Mouse (Mus musculus) ES-Bruce4 (cell line): ENCODE results near the gene Tmem123. TPM values are rescaled to one million over a fixed set of nuclear protein-coding genes. Genes with fewer than 3 reads are reported as not detected.
A peak's percentile ranks its signal among the peaks of the same experiment; 100 is the strongest.

Source experiments
- H3K27ac ChIP-seq: 2 replicates; pipeline ENCODE4 v1.5.1; 2012; ENCODE audit warnings: low read length, inconsistent platforms; ENCODE audit not compliant: insufficient read depth
- H3K27me3 ChIP-seq: 2 replicates; pipeline ENCODE4 v1.6.1; 2012; ENCODE audit warnings: mild to moderate bottlenecking, low read length, inconsistent platforms; ENCODE audit not compliant: control insufficient read depth, poor library complexity, insufficient read depth, severe bottlenecking
- H3K36me3 ChIP-seq: 2 replicates; pipeline ENCODE4 v1.6.1; 2012; ENCODE audit warnings: inconsistent platforms, mild to moderate bottlenecking, low read length, moderate library complexity; ENCODE audit not compliant: control insufficient read depth, poor library complexity, insufficient read depth, severe bottlenecking
- H3K4me1 ChIP-seq: one replicate; pipeline ENCODE4 v1.8.1; 2011; ENCODE audit warnings: low read length; ENCODE audit not compliant: control insufficient read depth, insufficient read depth
- H3K4me3 ChIP-seq: 2 replicates; pipeline ENCODE4 v1.5.1; 2011; ENCODE audit warnings: low read depth, mild to moderate bottlenecking, low read length
- H3K9ac ChIP-seq: 2 replicates; pipeline ENCODE4 v1.6.1; 2012; ENCODE audit warnings: low read depth, mild to moderate bottlenecking, inconsistent platforms; ENCODE audit not compliant: poor library complexity, severe bottlenecking
- H3K9me3 ChIP-seq: replicated peaks from 2 replicates; pipeline ENCODE4 v1.6.1; 2012; ENCODE audit warnings: mild to moderate bottlenecking, low read length, inconsistent platforms; ENCODE audit not compliant: control insufficient read depth, poor library complexity, insufficient read depth, severe bottlenecking
- CTCF ChIP-seq: IDR thresholded peaks from one replicate; pipeline ENCODE4 v1.8.1; 2011; ENCODE audit warnings: low read depth, low read length
- EP300 ChIP-seq: IDR thresholded peaks from 2 replicates; pipeline ENCODE4 v1.6.1; 2011; ENCODE audit warnings: low read depth, low read length; ENCODE audit not compliant: insufficient read depth
- POLR2A ChIP-seq: IDR thresholded peaks from one replicate; pipeline ENCODE4 v1.8.1; 2011; ENCODE audit warnings: low read length; ENCODE audit not compliant: insufficient read depth
- polyA plus RNA-seq: library from polyadenylated mRNA; stranded (reverse); fragments of >200 nt; gene quantifications from 2 replicates; pipeline ENCODE4 v1.2.4, GENCODE M21; 2011; ENCODE audit warnings: low read depth; ENCODE audit not compliant: missing spikeins, insufficient read depth, insufficient read length

Gene Tmem123
- polyA plus RNA-seq, 1 experiment = 62.0 TPM

DNA sequence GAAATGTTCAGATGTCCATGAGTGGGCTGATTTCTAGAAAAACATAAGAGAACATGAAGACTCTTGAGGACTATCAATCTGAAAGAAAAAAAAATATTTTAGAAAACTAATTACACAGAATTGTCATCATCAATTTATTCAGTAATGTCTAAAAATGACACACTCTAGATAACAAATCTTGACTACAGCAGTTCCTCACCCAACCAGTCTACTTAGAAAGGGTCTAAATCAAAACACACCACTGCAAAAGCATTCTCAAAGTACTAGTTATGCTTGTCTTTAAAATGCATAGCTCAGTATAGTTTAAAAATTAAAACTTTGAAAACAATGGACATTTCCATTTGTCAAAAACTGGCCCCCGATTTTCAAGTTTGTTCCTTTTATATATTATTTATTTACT, 71.5 kb downstream of the Tmem123 start:
- no peak for TF ChIP-seq EP300
- TF ChIP-seq POLR2A = no peak
- no peak for TF ChIP-seq CTCF
- Histone ChIP-seq H3K9me3 (no peaks in the 10 kb centered on the region), H3K9ac (peak overlapping the region; percentile 81), H3K36me3 (peaks cover 17% of the 10 kb centered on the region), H3K4me3 (no peak overlapping the region), H3K4me1 (peaks cover 1% of the 10 kb centered on the region), H3K27me3 (no peaks in the 10 kb centered on the region), H3K27ac (no peak overlapping the region)

DNA sequence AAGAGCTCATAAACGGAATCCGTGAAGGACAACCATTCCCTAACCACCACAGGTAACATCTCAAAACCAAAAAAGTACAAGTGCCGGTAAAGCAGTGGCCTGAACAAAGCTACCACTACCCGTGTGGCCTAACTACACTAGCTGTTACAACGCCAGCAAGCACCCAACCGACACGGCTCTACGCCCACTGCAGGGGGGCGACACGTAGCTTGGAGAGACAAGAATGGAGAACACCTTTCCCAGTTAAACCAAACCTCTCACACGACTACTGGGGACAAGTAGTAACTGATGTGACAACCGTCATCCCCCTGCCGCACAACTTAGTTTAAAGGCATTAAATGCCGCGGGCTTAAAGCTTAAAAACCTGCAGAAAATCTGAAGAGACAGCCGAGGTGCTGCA, 72.5 kb downstream of the Tmem123 start:
- no peaks in the 10 kb centered on the region for H3K9me3 ChIP-seq
- peak overlapping the region; percentile 81 for H3K9ac ChIP-seq
- no peaks in the 10 kb centered on the region for H3K27me3 ChIP-seq
- peak overlapping the region; percentile 92 for H3K27ac ChIP-seq
- H3K4me3 ChIP-seq = peak overlapping the region; percentile 76
- peaks cover 17% of the 10 kb centered on the region for H3K36me3 ChIP-seq
- no peak for TF ChIP-seq CTCF
- H3K4me1 ChIP-seq = peaks cover 1% of the 10 kb centered on the region

DNA sequence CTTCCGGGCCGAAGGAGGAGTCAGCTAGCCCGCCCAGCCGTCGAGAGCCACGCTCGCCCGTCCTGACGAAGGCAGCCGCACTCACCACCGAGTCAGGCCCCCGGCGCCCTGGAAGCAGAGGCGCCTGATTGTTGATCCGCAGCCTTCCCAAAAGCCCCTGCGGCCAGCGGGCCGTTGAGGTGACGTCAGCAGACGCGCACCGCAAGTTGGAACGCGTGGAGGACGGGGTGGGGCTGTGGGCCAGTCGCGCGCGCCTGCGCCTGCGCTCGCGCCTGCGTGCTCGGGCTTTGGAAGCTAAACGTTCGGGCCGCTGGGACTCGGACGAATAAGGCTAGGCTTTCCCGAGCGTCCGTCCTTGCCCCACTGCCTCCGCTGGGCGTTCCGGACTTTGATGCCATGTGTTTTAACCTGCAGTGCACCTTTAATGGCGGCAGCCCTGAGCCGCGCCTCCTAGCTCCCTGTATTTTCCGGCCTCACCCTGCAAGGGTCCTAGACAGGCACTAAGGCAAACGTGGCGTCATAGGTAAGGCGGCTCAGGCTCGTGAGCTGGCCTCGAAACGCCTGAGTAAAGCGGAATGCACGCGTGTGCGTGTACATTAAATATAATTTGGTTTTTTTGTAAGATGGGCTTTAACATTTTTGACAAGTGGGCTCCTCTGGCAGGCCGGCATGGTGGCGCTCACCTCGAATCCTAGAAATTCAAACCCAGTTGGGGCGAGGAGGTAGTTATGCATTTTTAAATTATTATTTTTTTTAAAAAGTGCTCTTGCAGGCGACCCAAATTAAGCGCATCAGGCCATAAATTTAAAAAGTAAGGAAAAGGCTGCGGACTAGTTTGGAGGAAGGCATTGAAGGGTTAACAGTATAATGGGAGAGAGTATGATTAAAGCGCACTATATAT, 73.3 kb downstream of the Tmem123 start, which contains the start of gene Birc2:
Gene Birc2, minus strand, starts transcription at position 160 of the 901 bp plus-strand sequence.
- peak within 1 kb of the TSS; percentile 92 for H3K27ac ChIP-seq
- H3K9ac ChIP-seq = peak within 1 kb of the TSS; percentile 81
- H3K4me3 ChIP-seq = peak within 1 kb of the TSS; percentile 92
- no peaks in the 10 kb centered on the region for H3K4me1 ChIP-seq
- no peaks in the 10 kb centered on the region for H3K27me3 ChIP-seq
- TF ChIP-seq EP300 = peak; percentile 73
- peak; percentile 68 for TF ChIP-seq POLR2A
- no peak for TF ChIP-seq CTCF
- peaks cover 17% of the 10 kb centered on the region for H3K36me3 ChIP-seq
- H3K9me3 ChIP-seq = no peaks in the 10 kb centered on the region

DNA sequence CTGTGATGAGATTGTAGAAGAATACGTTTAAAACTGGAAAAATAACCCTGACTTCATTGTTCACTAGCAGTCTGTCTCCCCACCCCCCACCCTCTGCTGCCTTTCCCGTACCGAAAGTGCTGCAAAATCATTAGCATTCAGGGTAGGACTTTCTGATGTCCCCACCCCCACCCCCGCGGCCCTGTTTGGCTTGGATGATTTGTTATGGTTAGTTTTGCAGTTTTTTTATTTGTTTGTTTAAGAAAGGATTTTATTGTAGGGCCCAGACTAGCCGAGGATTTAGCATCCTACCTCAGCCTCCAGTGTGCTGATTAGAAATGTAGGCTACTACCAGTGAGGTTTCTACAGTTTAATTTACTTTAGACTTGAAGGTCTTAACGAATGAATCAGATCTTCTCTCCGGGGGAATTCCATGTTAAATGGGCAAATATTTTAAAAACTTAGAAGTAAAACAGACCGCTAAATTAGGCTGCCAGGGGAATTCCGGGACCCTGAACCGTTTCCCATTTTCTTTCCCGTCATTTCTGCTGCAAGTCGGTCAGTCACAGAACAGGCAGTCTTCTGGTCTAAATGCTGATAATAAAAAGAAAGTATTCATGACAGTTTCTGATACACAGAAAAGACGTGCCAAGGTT, 74.1 kb downstream of the Tmem123 start:
- H3K9ac ChIP-seq = peak overlapping the region; percentile 81
- H3K27ac ChIP-seq = peak overlapping the region; percentile 86
- peaks cover 17% of the 10 kb centered on the region for H3K36me3 ChIP-seq
- no peaks in the 10 kb centered on the region for H3K27me3 ChIP-seq
- no peaks in the 10 kb centered on the region for H3K4me1 ChIP-seq
- peak overlapping the region; percentile 38; the same call in 1 of the 2 replicates for H3K4me3 ChIP-seq
- no peaks in the 10 kb centered on the region for H3K9me3 ChIP-seq
- TF ChIP-seq EP300 = 0 out of 2 replicates have a peak, but pooled peaks have one; percentile 50
- TF ChIP-seq POLR2A = no peak

DNA sequence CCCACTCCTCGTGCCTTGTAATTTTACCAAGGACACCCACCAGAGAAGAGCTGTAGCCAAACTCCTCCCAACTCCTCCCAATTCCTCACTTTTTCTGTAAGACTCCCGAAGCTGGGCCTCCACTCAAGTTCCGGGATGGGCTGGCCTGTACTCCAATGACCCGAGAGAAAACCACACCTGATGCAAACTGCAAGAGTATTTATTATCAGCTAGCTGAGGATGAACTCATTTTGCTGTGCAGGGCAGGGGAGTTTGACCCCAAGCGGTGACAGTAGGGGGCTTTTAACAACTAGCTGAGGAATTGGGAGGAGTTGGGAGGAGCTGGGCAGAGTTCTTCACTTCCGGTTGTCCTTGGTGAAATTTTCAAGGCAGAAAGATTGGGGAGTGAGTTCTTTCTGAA, 77.4 kb downstream of the Tmem123 start:
- H3K27me3 ChIP-seq = no peaks in the 10 kb centered on the region
- TF ChIP-seq EP300 (no peak), POLR2A (no peak), CTCF (no peak)
- H3K27ac ChIP-seq = no peak overlapping the region
- H3K36me3 ChIP-seq = no peaks in the 10 kb centered on the region
- H3K4me1 ChIP-seq = peaks cover 1% of the 10 kb centered on the region
- H3K4me3 ChIP-seq = no peak overlapping the region
- H3K9ac ChIP-seq = no peak overlapping the region
- H3K9me3 ChIP-seq = no peaks in the 10 kb centered on the region

Other genes starting within 250 kb of the Tmem123 start
- not detected in 2 replicates for gene Mmp8, start 205.6 kb upstream of the Tmem123 start, polyA plus RNA-seq
- not detected in 2 replicates for gene Mmp27, start 192.6 kb upstream of the Tmem123 start, polyA plus RNA-seq
- gene Mmp20, start 135.8 kb upstream of the Tmem123 start, polyA plus RNA-seq = not detected in 2 replicates
- gene Mmp7, start 72.0 kb upstream of the Tmem123 start, polyA plus RNA-seq = not detected in 2 replicates
- 51.9 and 52.5 TPM in 2 replicates for gene Birc2, start 73.0 kb downstream of the Tmem123 start, polyA plus RNA-seq
- 6.0 and 9.6 TPM in 2 replicates for gene Birc3, start 109.1 kb downstream of the Tmem123 start, polyA plus RNA-seq
- gene Yap1, start 240.6 kb downstream of the Tmem123 start, polyA plus RNA-seq = 131 and 135 TPM in 2 replicates